8 mouse cellular contexts compared by ENCODE assay signal in genomic region chr16:44140186-44140787, GRCm38 (mm10). TPM values are rescaled to one million over a fixed set of nuclear protein-coding genes. Genes with fewer than 3 reads are reported as not detected.
A peak's percentile ranks its signal among the peaks of the same experiment; 100 is the strongest.
DNase-seq lines count a peak whose midpoint lies in the region; ATAC-seq and TF ChIP-seq lines count a peak whose summit lies in the region.

No protein-coding gene starts in this region.

- no peaks in the 10 kb centered on the region for H3K9me3 ChIP-seq in E14TG2a.4 (ENCODE audit: low read length)
- no peaks in the 10 kb centered on the region for H3K9me3 ChIP-seq in forebrain, embryonic 12.5 days

- peak overlapping the region; percentile 99 for H3K4me3 ChIP-seq in E14TG2a.4 (replicated peaks; ENCODE audit: low read length)
- peak overlapping the region; percentile 94 for H3K4me3 ChIP-seq in forebrain, embryonic 12.5 days (replicated peaks)
- peak overlapping the region; percentile 65 for H3K4me3 ChIP-seq in lung, adult 2 months (replicated peaks; ENCODE audit: extremely low read depth, low read depth, low read length)

- H3K36me3 ChIP-seq in E14TG2a.4 (ENCODE audit: insufficient read depth, low read length), result peaks cover 14% of the 10 kb centered on the region; the same call in 1 of the 2 replicates
- H3K36me3 ChIP-seq in forebrain, embryonic 12.5 days (replicated peaks), result no peaks in the 10 kb centered on the region

- peak overlapping the region; percentile 94 for H3K9ac ChIP-seq in forebrain, embryonic 12.5 days

- peak overlapping the region; percentile 88 for H3K4me2 ChIP-seq in forebrain, embryonic 12.5 days

- peak; percentile 74 for DNase-seq in c-Kit-positive CD71-positive TER-119-positive erythroid progenitor cells, embryonic 14.5 days (ENCODE audit: low spot score)
- peak; percentile 84 for DNase-seq in heart, postnatal 10 days
- peak; percentile 62 for DNase-seq in large intestine, adult 2 months (ENCODE audit: low read depth, low spot score)
- DNase-seq in lung, adult 2 months, result peak; percentile 70
- DNase-seq in thymus, adult 18-20 months, result peak; percentile 59 to 69

- intact Hi-C loops in heart, postnatal 10 days (cut with DNase I), result loop anchor here (5.0 kb wide), 1 partner anchor 78 kb away; the partner anchor contains the start of gene Gramd1c

- no peak; the same call in 1 of the 2 replicates for TF ChIP-seq CTCF in E14TG2a.4 (conservative IDR thresholded peaks at IDR 0.05; ENCODE audit: low read length)
- 0 out of 2 replicates have a peak, but pooled peaks have one; percentile 7 for TF ChIP-seq CTCF in lung, adult 2 months (IDR thresholded peaks at IDR 0.05; ENCODE audit: insufficient read depth, low read length)

- no peak; the same call in 1 of the 2 replicates for TF ChIP-seq POLR2A in lung, adult 2 months (IDR thresholded peaks at IDR 0.05; ENCODE audit: borderline replicate concordance, extremely low read depth, low read depth, low read length)

- H3K27ac ChIP-seq in forebrain, embryonic 12.5 days, result peak overlapping the region; percentile 99

- H3K4me1 ChIP-seq in E14TG2a.4 (replicated peaks; ENCODE audit: low read depth, low read length), result peaks cover 50% of the 10 kb centered on the region
- peaks cover 15% of the 10 kb centered on the region for H3K4me1 ChIP-seq in forebrain, embryonic 12.5 days
- H3K4me1 ChIP-seq in lung, adult 2 months (ENCODE audit: control insufficient read depth, insufficient read depth, low read length), result peaks cover 3% of the 10 kb centered on the region

- ATAC-seq in forebrain, embryonic 12.5 days (ENCODE audit: low FRiP score), result peak; percentile 57
- peak; percentile 57 for ATAC-seq in neutrophil, adult 5-6 weeks (ENCODE audit: extremely low read depth, insufficient number of reproducible peaks, low FRiP score, poor library complexity, severe bottlenecking)

- under 1% methylated on average over 43 of the region's 44 CpGs for WGBS in forebrain, embryonic 12.5 days
- WGBS in large intestine, adult 2 months, result 1% methylated on average over 44 of the region's 44 CpGs
- 1% methylated on average over 44 of the region's 44 CpGs for WGBS in lung, adult 2 months

- H3K27me3 ChIP-seq in E14TG2a.4 (ENCODE audit: insufficient read depth, low read length), result no peaks in the 10 kb centered on the region
- H3K27me3 ChIP-seq in forebrain, embryonic 12.5 days, result no peaks in the 10 kb centered on the region

RNA-seq across cellular contexts. Expression of gene Naa50, which starts 0.7 kb away (rescaled TPM):
- 116 and 117 TPM in 2 replicates for polyA plus RNA-seq in forebrain, embryonic 12.5 days (2016; fragmentation: Nextera tagmentation; extraction: Ambion mirVana)
- total RNA-seq in heart, postnatal 10 days (2021), result 10 to 100 TPM; 72.1 to 76.8 TPM
- polyA plus RNA-seq in large intestine, adult 2 months (2012; rRNA removed), result 5.2 and 6.0 TPM in 2 replicates
- polyA plus RNA-seq in lung, adult 2 months (2012; rRNA removed), result 8.3 and 9.3 TPM in 2 replicates
- total RNA-seq in neutrophil, adult 5-6 weeks (2017), result 26.7 and 29.3 TPM in 2 replicates

RNA-seq across cellular contexts. Expression of gene Atp6v1a, which starts 0.8 kb away (rescaled TPM):
- polyA plus RNA-seq in forebrain, embryonic 12.5 days (2016; fragmentation: Nextera tagmentation; extraction: Ambion mirVana), result 55.2 and 60.1 TPM in 2 replicates
- total RNA-seq in heart, postnatal 10 days (2021), result 10 to 100 TPM; 45.2 to 50.3 TPM
- polyA plus RNA-seq in large intestine, adult 2 months (2012; rRNA removed), result 11.0 and 15.6 TPM in 2 replicates
- polyA plus RNA-seq in lung, adult 2 months (2012; rRNA removed), result 21.2 and 34.4 TPM in 2 replicates
- total RNA-seq in neutrophil, adult 5-6 weeks (2017), result 45.8 and 49.7 TPM in 2 replicates

RNA-seq across cellular contexts. Expression of gene Usf3, which starts 32.8 kb away (rescaled TPM):
- polyA plus RNA-seq in forebrain, embryonic 12.5 days (2016; fragmentation: Nextera tagmentation; extraction: Ambion mirVana), result 4.7 and 4.8 TPM in 2 replicates
- total RNA-seq in heart, postnatal 10 days (2021), result 10 to 100 TPM; 23.0 to 24.5 TPM
- 6.1 and 9.8 TPM in 2 replicates for polyA plus RNA-seq in large intestine, adult 2 months (2012; rRNA removed)
- polyA plus RNA-seq in lung, adult 2 months (2012; rRNA removed), result 6.8 and 10.9 TPM in 2 replicates
- 33.9 and 38.1 TPM in 2 replicates for total RNA-seq in neutrophil, adult 5-6 weeks (2017)

Comparison
In these comparisons a context has a peak if more than half of its experiments do, and no peak if none do; other contexts are left out.
1. Peak in every context shown above with its lines: DNase-seq, ATAC-seq, H3K4me3 ChIP-seq and H3K27ac ChIP-seq.
2. RNA of gene Naa50, which starts 0.7 kb away (polyA plus RNA-seq): 116 to 117 TPM in forebrain, embryonic 12.5 days; 8.3 to 9.3 TPM in lung, adult 2 months and 5.2 to 6.0 TPM in large intestine, adult 2 months; every median in the first group is over 10 times any median in the second.